Mouse (Mus musculus): Measurements from ENCODE around the gene Paip2b.

GRCm38 (mm10) chr6:83779026-83779425 lies 52.5 kb downstream of the Paip2b start:
- TF ChIP-seq FLI1 (IDR thresholded peaks at IDR 0.05; ENCODE audit: low read length) (no peak), GATA1 (IDR thresholded peaks at IDR 0.05; ENCODE audit: borderline replicate concordance, low read length) (no peak)
